Mouse (Mus musculus) testis, adult 2 months (tissue): ENCODE data around the gene Actn1.

Experiments
- CTCF ChIP-seq: fragments of 200-500 bp; IDR thresholded peaks from 2 replicates; pipeline ENCODE4 v1.5.1; 2012; ENCODE audit warnings: low read depth, mild to moderate bottlenecking, inconsistent platforms, low read length, moderate library complexity; ENCODE audit not compliant: control insufficient read depth, insufficient read depth, insufficient replicate concordance
- POLR2A ChIP-seq: fragments of 200-500 bp; IDR thresholded peaks from 2 replicates; pipeline ENCODE4 v1.6.1; 2012; ENCODE audit warnings: low read depth, mild to moderate bottlenecking, inconsistent platforms, low read length, moderate library complexity; ENCODE audit not compliant: control insufficient read depth

DNA sequence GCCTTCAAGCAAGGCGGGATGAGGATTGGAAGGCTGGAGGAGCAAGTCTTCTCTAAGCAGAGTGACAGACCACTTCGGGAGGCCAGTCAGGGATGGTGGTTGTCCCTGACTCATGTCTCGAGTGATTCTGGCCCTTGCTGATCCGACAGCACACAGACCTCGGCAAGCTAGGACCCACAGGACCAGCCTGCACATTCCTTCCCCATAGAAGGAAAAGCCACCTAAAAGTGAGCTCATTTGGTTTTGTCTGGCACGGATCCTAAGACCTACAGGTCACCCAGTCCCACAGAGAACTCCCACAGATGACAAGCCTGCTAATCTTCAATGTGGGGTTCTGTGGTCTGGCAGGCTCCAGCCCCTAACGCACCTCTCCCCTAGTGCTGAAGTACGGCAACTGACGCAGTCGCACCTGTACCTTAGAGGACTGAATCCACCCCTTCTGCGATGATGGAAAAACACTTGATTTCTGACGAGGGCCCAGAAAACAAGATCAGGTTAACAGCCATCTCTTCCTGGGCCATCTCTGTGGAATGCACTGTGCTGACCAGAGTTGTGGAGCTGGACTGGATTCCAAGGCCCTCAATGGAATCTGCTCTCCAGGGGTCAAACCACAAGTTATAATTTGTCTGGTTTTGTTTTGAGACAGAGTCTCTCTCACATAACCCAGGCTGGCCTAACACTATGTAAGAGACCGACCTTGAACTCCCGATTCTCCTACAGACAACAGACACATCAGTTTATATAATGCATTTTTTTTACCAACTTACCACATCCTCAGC, 39.7 kb downstream of the Actn1 start:
- TF ChIP-seq CTCF (no peak), POLR2A (no peak)
